In genomic region chr9:15955147-15955782, GRCm38 (mm10) we compare ENCODE assay signal across 22 mouse cellular contexts.
DNase-seq lines count a peak whose midpoint lies in the region; ATAC-seq lines count a peak whose summit lies in the region.
"Had no signal": no experiment of that assay in that cellular context is flagged by ENCODE, and none has a peak within 500 bp of the region (broad histone marks: within the 10 kb centered on the region; RNA-seq: fewer than 3 reads in every experiment).

No protein-coding gene starts in this region.

- no peak for DNase-seq in forebrain, embryonic 11.5 days (ENCODE audit: low spot score)
- DNase-seq in forebrain, embryonic 10.5 days (ENCODE audit: extremely low spot score, low spot score): no peak
- no peak for DNase-seq in midbrain, embryonic 11.5 days (ENCODE audit: low spot score, missing footprints)
- no peak for DNase-seq in gastrocnemius, postnatal 36 days
- DNase-seq in kidney, postnatal 10 days: no peak
- DNase-seq: adrenal gland, postnatal 25 days; cerebellum, adult 18-20 months; cerebellum, postnatal 25 days; kidney, postnatal 4 days; layer of hippocampus, adult 9-11 months; liver, embryonic 13.5 days; lung, embryonic 14.5 days; right cerebral cortex, postnatal 4 days; thymus, postnatal 36 days had no signal

- intact Hi-C loops in gastrocnemius, postnatal 36 days (cut with DNase I): no loop called here

- 61% methylated on average over 5 of the region's 5 CpGs for WGBS in forebrain, embryonic 11.5 days
- WGBS in forebrain, embryonic 10.5 days: 74% methylated on average over 5 of the region's 5 CpGs
- 69% methylated on average over 5 of the region's 5 CpGs for WGBS in midbrain, embryonic 13.5 days
- WGBS in midbrain, embryonic 11.5 days: 72% methylated on average over 5 of the region's 5 CpGs
- WGBS in forebrain, embryonic 16.5 days: 17% methylated on average over 5 of the region's 5 CpGs
- 58% methylated on average over 5 of the region's 5 CpGs for WGBS in midbrain, embryonic 16.5 days

- H3K36me3 ChIP-seq in forebrain, embryonic 11.5 days (ENCODE audit: control insufficient read depth, insufficient read depth, low read length): no peaks in the 10 kb centered on the region; the same call in 1 of the 2 replicates
- H3K36me3 ChIP-seq in forebrain, embryonic 10.5 days (replicated peaks): peaks cover 18% of the 10 kb centered on the region
- peaks cover 24% of the 10 kb centered on the region for H3K36me3 ChIP-seq in midbrain, embryonic 13.5 days
- peaks cover 8% of the 10 kb centered on the region; the same call in 1 of the 2 replicates for H3K36me3 ChIP-seq in midbrain, embryonic 11.5 days (ENCODE audit: control insufficient read depth, insufficient read depth, low read length)
- H3K36me3 ChIP-seq in forebrain, embryonic 16.5 days (ENCODE audit: control insufficient read depth, insufficient read depth): peaks cover 4% of the 10 kb centered on the region
- H3K36me3 ChIP-seq in midbrain, embryonic 16.5 days (ENCODE audit: control insufficient read depth, insufficient read depth, low read length): peaks cover 5% of the 10 kb centered on the region; the same call in 1 of the 2 replicates
- H3K36me3 ChIP-seq: embryonic facial prominence, embryonic 12.5 days; liver, embryonic 13.5 days; stomach, embryonic 15.5 days had no signal

- peak; percentile 72 for ATAC-seq in forebrain, embryonic 11.5 days (replicated peaks; ENCODE audit: low FRiP score)
- peak; percentile 51; the same call in 1 of the 2 replicates for ATAC-seq in midbrain, embryonic 13.5 days
- no peak for ATAC-seq in midbrain, embryonic 11.5 days (ENCODE audit: low FRiP score)
- peak; percentile 83 for ATAC-seq in forebrain, embryonic 16.5 days
- peak; percentile 83 for ATAC-seq in midbrain, embryonic 16.5 days
- ATAC-seq: intestine, postnatal 0 days had no signal

- H3K4me2 ChIP-seq in forebrain, embryonic 11.5 days (ENCODE audit: low read depth, low read length, severe bottlenecking): no peak overlapping the region
- no peak overlapping the region for H3K4me2 ChIP-seq in midbrain, embryonic 13.5 days (replicated peaks)
- no peak overlapping the region for H3K4me2 ChIP-seq in midbrain, embryonic 11.5 days
- no peak overlapping the region for H3K4me2 ChIP-seq in forebrain, embryonic 16.5 days (ENCODE audit: low read length)
- H3K4me2 ChIP-seq in midbrain, embryonic 16.5 days (ENCODE audit: low read length): no peak overlapping the region
- H3K4me2 ChIP-seq: embryonic facial prominence, embryonic 12.5 days; liver, embryonic 13.5 days; lung, embryonic 14.5 days; neural tube, embryonic 12.5 days; stomach, embryonic 15.5 days had no signal

- H3K9ac ChIP-seq in forebrain, embryonic 11.5 days (ENCODE audit: low read length): no peak overlapping the region
- no peak overlapping the region for H3K9ac ChIP-seq in midbrain, embryonic 13.5 days (replicated peaks)
- H3K9ac ChIP-seq in midbrain, embryonic 11.5 days (ENCODE audit: low read length): no peak overlapping the region
- H3K9ac ChIP-seq in forebrain, embryonic 16.5 days (replicated peaks; ENCODE audit: low read depth, low read length): no peak overlapping the region
- H3K9ac ChIP-seq in midbrain, embryonic 16.5 days (ENCODE audit: low read depth, low read length): no peak overlapping the region
- H3K9ac ChIP-seq: embryonic facial prominence, embryonic 12.5 days; liver, embryonic 13.5 days; lung, embryonic 14.5 days; neural tube, embryonic 12.5 days; stomach, embryonic 15.5 days had no signal

- H3K4me3 ChIP-seq in forebrain, embryonic 11.5 days (ENCODE audit: low read depth, low read length): no peak overlapping the region
- no peak overlapping the region for H3K4me3 ChIP-seq in forebrain, embryonic 10.5 days
- H3K4me3 ChIP-seq in midbrain, embryonic 13.5 days (replicated peaks): no peak overlapping the region
- H3K4me3 ChIP-seq in midbrain, embryonic 11.5 days (ENCODE audit: low read depth, low read length): no peak overlapping the region
- no peak overlapping the region for H3K4me3 ChIP-seq in forebrain, embryonic 16.5 days (replicated peaks; ENCODE audit: low read length)
- no peak overlapping the region for H3K4me3 ChIP-seq in midbrain, embryonic 16.5 days (ENCODE audit: low read depth, low read length)
- H3K4me3 ChIP-seq: embryonic facial prominence, embryonic 12.5 days; left cerebral cortex, adult 2 months; liver, embryonic 13.5 days; neural tube, embryonic 12.5 days; stomach, embryonic 15.5 days had no signal

- H3K4me1 ChIP-seq in forebrain, embryonic 11.5 days (replicated peaks; ENCODE audit: control insufficient read depth, insufficient read depth, low read length): no peaks in the 10 kb centered on the region
- H3K4me1 ChIP-seq in forebrain, embryonic 10.5 days: peaks cover 3% of the 10 kb centered on the region; the same call in 1 of the 2 replicates
- H3K4me1 ChIP-seq in midbrain, embryonic 13.5 days (replicated peaks): peaks cover 6% of the 10 kb centered on the region; the same call in 1 of the 2 replicates
- no peaks in the 10 kb centered on the region for H3K4me1 ChIP-seq in midbrain, embryonic 11.5 days (ENCODE audit: control insufficient read depth, insufficient read depth, low read length)
- H3K4me1 ChIP-seq in forebrain, embryonic 16.5 days (replicated peaks; ENCODE audit: control insufficient read depth, insufficient read depth, low read length): peaks cover 13% of the 10 kb centered on the region
- peaks cover 3% of the 10 kb centered on the region; the same call in 1 of the 2 replicates for H3K4me1 ChIP-seq in midbrain, embryonic 16.5 days (ENCODE audit: control insufficient read depth, insufficient read depth, low read length)
- H3K4me1 ChIP-seq: embryonic facial prominence, embryonic 12.5 days; liver, embryonic 13.5 days; stomach, embryonic 15.5 days had no signal

- no peaks in the 10 kb centered on the region for H3K27me3 ChIP-seq in forebrain, embryonic 11.5 days (ENCODE audit: control insufficient read depth, insufficient read depth, low read length)
- no peaks in the 10 kb centered on the region for H3K27me3 ChIP-seq in forebrain, embryonic 10.5 days (ENCODE audit: poor library complexity, severe bottlenecking)
- no peaks in the 10 kb centered on the region for H3K27me3 ChIP-seq in midbrain, embryonic 13.5 days
- no peaks in the 10 kb centered on the region for H3K27me3 ChIP-seq in midbrain, embryonic 11.5 days (ENCODE audit: control insufficient read depth, insufficient read depth, low read length)
- H3K27me3 ChIP-seq in forebrain, embryonic 16.5 days (replicated peaks; ENCODE audit: control insufficient read depth, insufficient read depth, low read length): no peaks in the 10 kb centered on the region
- H3K27me3 ChIP-seq in midbrain, embryonic 16.5 days (ENCODE audit: control insufficient read depth, insufficient read depth, low read depth, low read length): no peaks in the 10 kb centered on the region
- H3K27me3 ChIP-seq: embryonic facial prominence, embryonic 12.5 days; liver, embryonic 13.5 days; neural tube, embryonic 12.5 days; stomach, embryonic 15.5 days had no signal

- H3K9me3 ChIP-seq in forebrain, embryonic 11.5 days (ENCODE audit: control insufficient read depth, low read length): no peaks in the 10 kb centered on the region
- H3K9me3 ChIP-seq in forebrain, embryonic 10.5 days: no peaks in the 10 kb centered on the region
- H3K9me3 ChIP-seq in midbrain, embryonic 13.5 days: no peaks in the 10 kb centered on the region
- H3K9me3 ChIP-seq in midbrain, embryonic 11.5 days (ENCODE audit: control insufficient read depth, low read length): no peaks in the 10 kb centered on the region
- H3K9me3 ChIP-seq in forebrain, embryonic 16.5 days (ENCODE audit: control insufficient read depth, low read length): no peaks in the 10 kb centered on the region
- H3K9me3 ChIP-seq in midbrain, embryonic 16.5 days (replicated peaks; ENCODE audit: control insufficient read depth, low read length, poor library complexity, severe bottlenecking): no peaks in the 10 kb centered on the region
- H3K9me3 ChIP-seq: embryonic facial prominence, embryonic 12.5 days; liver, embryonic 13.5 days; neural tube, embryonic 12.5 days; stomach, embryonic 15.5 days had no signal

- no peak overlapping the region for H3K27ac ChIP-seq in forebrain, embryonic 11.5 days (ENCODE audit: low read depth, low read length)
- no peak overlapping the region for H3K27ac ChIP-seq in forebrain, embryonic 10.5 days
- no peak overlapping the region for H3K27ac ChIP-seq in midbrain, embryonic 13.5 days
- H3K27ac ChIP-seq in midbrain, embryonic 11.5 days (ENCODE audit: low read depth, low read length): no peak overlapping the region
- no peak overlapping the region for H3K27ac ChIP-seq in forebrain, embryonic 16.5 days (ENCODE audit: low read length)
- H3K27ac ChIP-seq in midbrain, embryonic 16.5 days (ENCODE audit: low read length): no peak overlapping the region
- H3K27ac ChIP-seq: embryonic facial prominence, embryonic 12.5 days; left cerebral cortex, adult 2 months; liver, embryonic 13.5 days; neural tube, embryonic 12.5 days; stomach, embryonic 15.5 days had no signal
